Mouse (Mus musculus) stomach, postnatal 0 days (tissue): Measurements from ENCODE around the gene Bbx.

Experiments
- CTCF ChIP-seq: IDR thresholded peaks from 2 replicates; pipeline ENCODE4 v1.5.1; 2016; ENCODE audit warnings: antibody characterized with exemption, low read depth, mild to moderate bottlenecking, moderate library complexity
- EP300 ChIP-seq: optimal IDR thresholded peaks from 2 replicates; pipeline ENCODE3; 2016; ENCODE audit warnings: antibody characterized with exemption

DNA sequence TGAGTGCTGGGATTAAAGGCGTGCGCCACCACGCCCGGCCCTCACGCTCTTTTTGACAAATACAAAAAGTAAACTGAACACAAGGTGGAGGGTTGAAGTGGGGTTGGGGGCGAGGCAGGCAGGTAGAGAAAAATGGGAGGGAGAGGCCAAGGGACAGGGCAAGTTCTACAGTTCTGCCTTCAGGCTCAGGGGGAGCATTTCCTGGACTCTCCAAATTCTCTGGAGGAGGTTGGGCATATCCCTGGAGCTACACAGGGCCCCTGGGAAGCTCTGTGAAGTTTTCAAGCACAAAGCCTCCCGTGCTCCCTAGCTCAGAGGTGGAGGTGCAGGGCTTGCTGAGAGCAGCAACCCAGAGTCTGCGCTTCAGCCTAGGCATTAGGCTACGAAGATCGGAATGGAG lies 249.6 kb downstream of the Bbx start:
- TF ChIP-seq CTCF (no peak), EP300 (no peak)
